Mouse (Mus musculus) C3H10T1/2 (cell line): ENCODE data around the gene Gm10719. TPM values are rescaled to one million over a fixed set of nuclear protein-coding genes. Genes with fewer than 3 reads are reported as not detected.

Experiments
- polyA plus RNA-seq, 2 experiments: library from polyadenylated mRNA; unstranded; fragments of >200 nt; fragmentation: generic; extraction: Trizol; gene quantifications; one replicate each; pipeline ENCODE4 v1.2.1; 2012; ENCODE audit warnings: missing spikeins in 2 of 2

Gene Gm10719
- under 1 TPM in 1 of 2 experiments, not detected in 1; 0.09 TPM for polyA plus RNA-seq

DNA sequence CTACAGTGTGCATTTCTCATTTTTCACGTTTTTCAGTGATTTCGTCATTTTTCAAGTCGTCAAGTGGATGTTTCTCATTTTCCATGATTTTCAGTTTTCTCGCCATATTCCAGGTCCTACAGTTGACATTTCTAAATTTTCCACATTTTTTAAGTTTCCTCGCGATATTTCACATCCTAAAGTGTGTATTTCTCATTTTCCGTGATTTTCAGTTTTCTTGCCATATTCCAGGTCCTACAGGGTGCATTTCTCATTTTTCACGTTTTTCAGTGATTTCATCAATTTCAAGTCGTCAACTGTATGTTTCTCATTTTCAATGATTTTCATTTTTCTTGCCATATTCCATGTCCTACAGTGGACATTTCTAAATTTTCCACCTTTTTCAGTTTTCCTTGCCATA lies at the start of gene Gm10719:
Gm10719 (plus strand) TSS at position 301 of the 400 bp plus-strand sequence.

DNA sequence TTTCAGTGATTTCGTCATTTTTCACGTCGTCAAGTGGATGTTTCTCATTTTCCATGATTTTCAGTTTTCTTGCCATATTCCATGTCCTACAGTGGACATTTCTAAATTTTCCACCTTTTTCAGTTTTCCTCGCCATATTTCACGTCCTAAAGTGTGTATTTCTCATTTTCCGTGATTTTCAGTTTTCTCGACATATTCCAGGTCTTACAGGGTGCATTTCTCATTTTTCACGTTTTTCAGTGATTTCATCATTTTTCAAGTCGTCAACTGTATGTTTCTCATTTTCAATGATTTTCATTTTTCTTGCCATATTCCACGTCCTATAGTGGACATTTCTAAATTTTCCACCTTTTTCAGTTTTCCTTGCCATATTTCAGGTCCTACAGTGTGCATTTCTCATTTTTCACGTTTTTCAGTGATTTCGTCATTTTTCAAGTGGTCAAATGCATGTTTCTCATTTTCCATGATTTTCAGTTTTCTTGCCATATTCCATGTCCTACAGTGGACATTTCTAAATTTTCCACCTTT lies 16.7 kb upstream of the Gm10719 start, which contains the start of gene Gm10722:
Gm10722 (plus strand) TSS at position 478 of the 528 bp plus-strand sequence.

DNA sequence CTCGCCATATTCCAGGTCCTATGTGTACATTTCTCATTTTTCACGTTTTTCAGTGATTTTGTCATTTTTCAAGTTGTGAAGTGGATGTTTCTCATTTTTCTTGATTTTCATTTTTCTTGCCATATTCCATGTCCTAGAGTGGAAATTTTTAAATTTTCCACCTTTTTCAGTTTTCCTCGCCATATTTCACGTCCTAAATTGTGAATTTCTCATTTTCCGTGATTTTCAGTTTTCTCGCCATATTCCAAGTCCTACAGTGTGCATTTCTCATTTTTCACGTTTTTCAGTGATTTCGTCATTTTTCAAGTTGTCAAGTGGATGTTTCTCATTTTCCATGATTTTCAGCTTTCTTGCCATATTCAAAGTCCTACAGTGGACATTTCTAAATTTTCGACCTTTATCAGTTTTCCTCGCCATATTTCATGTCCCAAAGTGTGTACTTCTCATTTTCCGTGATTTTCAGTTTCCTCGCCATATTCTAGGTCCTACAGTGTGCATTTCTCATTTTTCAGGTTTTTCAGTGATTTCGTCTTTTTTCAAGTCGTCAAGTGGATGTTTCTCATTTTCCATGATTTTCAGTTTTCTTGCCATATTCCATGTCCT lies 14.3 kb upstream of the Gm10719 start, which contains the start of gene Gm11168:
Gm11168 (plus strand) TSS at position 553 of the 603 bp plus-strand sequence.

DNA sequence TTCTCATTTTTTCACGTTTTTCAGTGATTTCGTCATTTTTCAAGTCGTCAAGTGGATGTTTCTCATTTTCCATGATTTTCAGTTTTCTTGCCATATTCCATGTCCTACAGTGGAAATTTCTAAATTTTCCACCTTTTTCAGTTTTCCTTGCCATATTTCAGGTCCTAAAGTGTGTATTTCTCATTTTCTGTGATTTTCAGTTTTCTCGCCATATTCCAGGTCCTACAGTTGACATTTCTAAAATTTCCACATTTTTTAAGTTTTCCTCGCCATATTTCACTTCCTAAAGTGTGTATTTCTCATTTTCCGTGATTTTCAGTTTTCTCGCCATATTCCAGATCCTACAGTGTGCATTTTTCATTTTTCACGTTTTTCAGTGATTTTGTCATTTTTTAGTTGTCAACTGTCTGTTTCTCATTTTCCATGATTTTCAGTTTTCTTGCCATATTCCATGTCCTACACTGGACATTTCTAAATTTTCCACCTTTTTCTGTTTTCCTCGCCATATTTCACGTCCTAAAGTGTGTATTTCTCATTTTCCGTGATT lies 4.4 kb upstream of the Gm10719 start, which contains the start of gene Gm10721:
Gm10721 (plus strand) TSS at position 408 of the 547 bp plus-strand sequence.

DNA sequence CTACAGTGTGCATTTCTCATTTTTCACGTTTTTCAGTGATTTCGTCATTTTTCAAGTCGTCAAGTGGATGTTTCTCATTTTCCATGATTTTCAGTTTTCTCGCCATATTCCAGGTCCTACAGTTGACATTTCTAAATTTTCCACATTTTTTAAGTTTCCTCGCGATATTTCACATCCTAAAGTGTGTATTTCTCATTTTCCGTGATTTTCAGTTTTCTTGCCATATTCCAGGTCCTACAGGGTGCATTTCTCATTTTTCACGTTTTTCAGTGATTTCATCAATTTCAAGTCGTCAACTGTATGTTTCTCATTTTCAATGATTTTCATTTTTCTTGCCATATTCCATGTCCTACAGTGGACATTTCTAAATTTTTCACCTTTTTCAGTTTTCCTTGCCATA lies 1.9 kb upstream of the Gm10719 start, which contains the start of gene Gm10720:
Gm10720 (plus strand) TSS at position 301 of the 400 bp plus-strand sequence.

DNA sequence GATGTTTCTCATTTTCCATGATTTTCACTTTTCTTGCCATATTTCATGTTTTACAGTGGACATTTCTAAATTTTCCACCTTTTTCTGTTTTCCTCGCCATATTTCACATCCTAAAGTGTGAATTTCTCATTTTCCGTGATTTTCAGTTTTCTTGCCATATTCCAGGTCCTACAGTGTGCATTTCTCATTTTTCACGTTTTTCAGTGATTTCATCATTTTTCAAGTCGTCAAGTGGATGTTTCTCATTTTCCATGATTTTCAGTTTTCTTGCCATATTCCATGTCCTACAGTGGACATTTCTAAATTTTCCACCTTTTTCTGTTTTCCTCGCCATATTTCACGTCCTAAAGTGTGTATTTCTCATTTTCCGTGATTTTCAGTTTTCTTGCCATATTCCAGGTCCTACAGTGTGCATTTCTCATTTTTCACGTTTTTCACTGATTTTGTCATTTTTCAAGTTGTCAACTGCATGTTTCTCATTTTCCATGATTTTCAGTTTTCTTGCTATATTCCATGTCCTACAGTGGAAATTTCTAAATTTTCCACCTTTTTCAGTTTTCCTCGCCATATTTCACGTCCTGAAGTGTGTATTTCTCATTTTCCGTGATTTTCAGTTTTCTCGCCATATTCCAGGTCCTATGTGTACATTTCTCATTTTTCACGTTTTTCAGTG lies 6.2 kb downstream of the Gm10719 start, which contains the start of gene Gm10718:
Gm10718 (plus strand) TSS at position 236 of the 673 bp plus-strand sequence.

DNA sequence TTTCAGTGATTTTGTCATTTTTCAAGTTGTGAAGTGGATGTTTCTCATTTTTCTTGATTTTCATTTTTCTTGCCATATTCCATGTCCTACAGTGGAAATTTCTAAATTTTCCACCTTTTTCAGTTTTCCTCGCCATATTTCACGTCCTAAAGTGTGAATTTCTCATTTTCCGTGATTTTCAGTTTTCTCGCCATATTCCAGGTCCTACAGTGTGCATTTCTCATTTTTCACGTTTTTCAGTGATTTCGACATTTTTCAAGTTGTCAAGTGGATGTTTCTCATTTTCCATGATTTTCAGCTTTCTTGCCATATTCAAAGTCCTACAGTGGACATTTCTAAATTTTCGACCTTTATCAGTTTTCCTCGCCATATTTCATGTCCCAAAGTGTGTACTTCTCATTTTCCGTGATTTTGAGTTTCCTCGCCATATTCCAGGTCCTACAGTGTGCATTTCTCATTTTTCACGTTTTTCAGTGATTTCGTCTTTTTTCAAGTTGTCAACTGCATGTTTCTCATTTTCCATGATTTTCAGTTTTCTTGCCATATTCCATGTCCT lies 7.8 kb downstream of the Gm10719 start, which contains the start of gene Gm10717:
Gm10717 (plus strand) TSS at position 506 of the 556 bp plus-strand sequence.

DNA sequence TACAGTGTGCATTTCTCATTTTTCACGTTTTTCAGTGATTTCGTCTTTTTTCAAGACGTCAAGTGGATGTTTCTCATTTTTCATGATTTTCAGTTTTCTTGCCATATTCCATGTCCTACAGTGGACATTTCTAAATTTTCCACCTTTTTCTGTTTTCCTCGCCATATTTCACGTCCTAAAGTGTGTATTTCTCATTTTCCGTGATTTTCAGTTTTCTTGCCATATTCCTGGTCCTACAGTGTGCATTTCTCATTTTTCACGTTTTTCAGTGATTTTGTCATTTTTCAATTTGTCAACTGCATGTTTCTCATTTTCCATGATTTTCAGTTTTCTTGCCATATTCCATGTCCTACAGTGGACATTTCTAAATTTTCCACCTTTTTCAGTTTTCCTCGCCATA lies 17.1 kb downstream of the Gm10719 start, which contains the start of gene Gm17535:
Gm17535 (plus strand) TSS at position 301 of the 400 bp plus-strand sequence.

DNA sequence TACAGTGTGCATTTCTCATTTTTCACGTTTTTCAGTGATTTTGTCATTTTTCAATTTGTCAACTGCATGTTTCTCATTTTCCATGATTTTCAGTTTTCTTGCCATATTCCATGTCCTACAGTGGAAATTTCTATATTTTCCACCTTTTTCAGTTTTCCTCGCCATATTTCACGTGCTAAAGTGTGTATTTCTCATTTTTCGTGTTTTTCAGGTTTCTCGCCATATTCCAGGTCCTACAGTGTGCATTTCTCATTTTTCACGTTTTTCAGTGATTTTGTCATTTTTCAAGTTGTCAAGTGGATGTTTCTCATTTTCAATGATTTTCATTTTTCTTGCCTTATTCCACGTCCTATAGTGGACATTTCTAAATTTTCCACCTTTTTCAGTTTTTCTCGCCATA lies 19.4 kb downstream of the Gm10719 start, which contains the start of gene Gm10715:
Gm10715 (plus strand) TSS at position 301 of the 400 bp plus-strand sequence.

Other genes starting within 250 kb of the Gm10719 start
- gene Gm10722, start 16.5 kb upstream of the Gm10719 start, polyA plus RNA-seq = not detected
- not detected for gene Gm11168, start 14.1 kb upstream of the Gm10719 start, polyA plus RNA-seq
- not detected for gene Gm10721, start 4.3 kb upstream of the Gm10719 start, polyA plus RNA-seq
- gene Gm10720, start 1.8 kb upstream of the Gm10719 start, polyA plus RNA-seq = not detected
- not detected for gene Gm10718, start 6.1 kb downstream of the Gm10719 start, polyA plus RNA-seq
- gene Gm10717, start 8.0 kb downstream of the Gm10719 start, polyA plus RNA-seq = not detected
- gene Gm17535, start 17.2 kb downstream of the Gm10719 start, polyA plus RNA-seq = not detected
- not detected for gene Gm10715, start 19.5 kb downstream of the Gm10719 start, polyA plus RNA-seq